Mouse (Mus musculus) kidney, embryonic 16.5 days (tissue): Measurements from ENCODE around the gene Atg4a-ps. TPM values are rescaled to one million over a fixed set of nuclear protein-coding genes. Genes with fewer than 3 reads are reported as not detected.

ENCODE experiments used
- ATAC-seq: fragments of 200-750 bp; cut with Nextera tagmentation; 2 replicates; pipeline ENCODE4 v1.8.0; 2017; ENCODE audit warnings: moderate TSS enrichment; ENCODE audit not compliant: low FRiP score, low TSS enrichment
- H3K27ac ChIP-seq: fragments of 300-500 bp; sonication (generic); 2 replicates; pipeline ENCODE4 v1.5.1; 2014; ENCODE audit warnings: low read length
- H3K27me3 ChIP-seq: fragments of 300-500 bp; sonication (generic); 2 replicates; pipeline ENCODE4 v1.6.1; 2014; ENCODE audit warnings: low read length, control low read depth, mixed read lengths; ENCODE audit not compliant: insufficient read depth
- H3K36me3 ChIP-seq: fragments of 300-500 bp; sonication (generic); 2 replicates; pipeline ENCODE4 v1.6.1; 2014; ENCODE audit warnings: low read length, control low read depth, mixed read lengths; ENCODE audit not compliant: insufficient read depth
- H3K4me1 ChIP-seq: fragments of 300-500 bp; sonication (generic); 2 replicates; pipeline ENCODE4 v1.6.1; 2014; ENCODE audit warnings: low read length, control low read depth, mixed read lengths; ENCODE audit not compliant: insufficient read depth
- H3K4me2 ChIP-seq: fragments of 300-500 bp; sonication (generic); replicated peaks from 2 replicates; pipeline ENCODE4 v1.6.1; 2014; ENCODE audit warnings: low read depth, low read length
- H3K4me3 ChIP-seq: fragments of 300-500 bp; sonication (generic); 2 replicates; pipeline ENCODE4 v1.5.1; 2014; ENCODE audit warnings: mild to moderate bottlenecking, low read length
- H3K9ac ChIP-seq: fragments of 300-500 bp; sonication (generic); replicated peaks from 2 replicates; pipeline ENCODE4 v1.6.1; 2014; ENCODE audit warnings: low read length
- H3K9me3 ChIP-seq: fragments of 300-500 bp; sonication (generic); 2 replicates; pipeline ENCODE4 v1.6.1; 2016; ENCODE audit warnings: low read length, control low read depth
- WGBS: fragments of 180-500 bp; shearing (Covaris S2); extraction: QIAGEN DNeasy Blood & Tissue Kit; methylation state at CpG from one replicate; pipeline ENCODE4 v1.1.7; 2014; 5-methylcytosine and 5-hydroxymethylcytosine counted together
- polyA plus RNA-seq: library from polyadenylated mRNA; unstranded; fragments of >200 nt; fragmentation: Nextera tagmentation; extraction: Ambion mirVana; gene quantifications from 2 replicates; pipeline ENCODE4 v1.2.1, GENCODE M21; 2015

Atg4a-ps gene
- polyA plus RNA-seq, 1 experiment from 2014 or later: 0.15 TPM

- H3K9ac ChIP-seq: no peak overlapping the region
- H3K4me2 ChIP-seq: no peak overlapping the region
- no peak overlapping the region for H3K4me3 ChIP-seq
- H3K27me3 ChIP-seq: no peaks in the 10 kb centered on the region
- H3K4me1 ChIP-seq: no peaks in the 10 kb centered on the region
- ATAC-seq: no peak
- 96% methylated on average over 3 of the region's 3 CpGs for WGBS
- H3K36me3 ChIP-seq: no peaks in the 10 kb centered on the region
- no peak overlapping the region for H3K27ac ChIP-seq
- no peaks in the 10 kb centered on the region for H3K9me3 ChIP-seq
Observed at GRCm38 (mm10) chr3:103663385-103663784, 17.5 kb upstream of the Atg4a-ps start.

DNA sequence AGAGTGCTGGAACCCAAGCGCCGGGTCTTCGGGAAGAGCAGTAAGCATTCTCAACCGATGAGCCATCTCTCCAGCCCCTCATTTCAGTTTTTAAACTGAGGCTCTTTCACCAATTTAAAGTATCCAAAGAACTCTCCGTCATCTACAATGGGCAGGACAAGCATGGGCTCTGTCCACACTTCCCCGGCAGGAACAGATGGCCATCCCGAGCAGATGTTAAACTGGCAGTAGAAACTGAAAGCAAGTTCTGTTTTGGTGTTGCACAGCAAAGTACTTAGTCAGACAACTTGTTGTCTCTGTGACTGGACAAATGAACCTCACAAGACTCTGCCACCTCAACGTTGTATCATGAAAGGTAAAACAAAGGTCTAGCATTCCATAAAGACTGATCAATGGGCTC, 15.8 kb upstream of the Atg4a-ps start:
- Histone ChIP-seq H3K27me3 (no peaks in the 10 kb centered on the region), H3K4me3 (no peak overlapping the region), H3K9ac (no peak overlapping the region), H3K36me3 (no peaks in the 10 kb centered on the region), H3K4me2 (no peak overlapping the region), H3K9me3 (no peaks in the 10 kb centered on the region), H3K27ac (no peak overlapping the region), H3K4me1 (0 out of 2 replicates have a peak, but pooled peaks cover 7% of the 10 kb centered on the region)
- no peak for ATAC-seq
- 84% methylated on average over 8 of the region's 8 CpGs for WGBS

- Histone ChIP-seq H3K27ac (no peak overlapping the region), H3K4me1 (0 out of 2 replicates have a peak, but pooled peaks cover 7% of the 10 kb centered on the region), H3K27me3 (no peaks in the 10 kb centered on the region), H3K9me3 (no peaks in the 10 kb centered on the region), H3K4me2 (no peak overlapping the region), H3K36me3 (no peaks in the 10 kb centered on the region), H3K9ac (no peak overlapping the region), H3K4me3 (no peak overlapping the region)
- no peak for ATAC-seq
- 62% methylated on average over 2 of the region's 2 CpGs for WGBS
Observed at GRCm38 (mm10) chr3:103660012-103660411, 14.1 kb upstream of the Atg4a-ps start.

GRCm38 (mm10) chr3:103650406-103650805, 4.5 kb upstream of the Atg4a-ps start:
- Histone ChIP-seq H3K4me3 (no peak overlapping the region), H3K4me1 (no peaks in the 10 kb centered on the region), H3K27ac (no peak overlapping the region), H3K9ac (no peak overlapping the region), H3K9me3 (no peaks in the 10 kb centered on the region), H3K4me2 (no peak overlapping the region), H3K27me3 (no peaks in the 10 kb centered on the region), H3K36me3 (no peaks in the 10 kb centered on the region)
- ATAC-seq: no peak
- 25% methylated on average over 1 of the region's 1 CpGs for WGBS

- no peak overlapping the region for H3K4me2 ChIP-seq
- no peaks in the 10 kb centered on the region for H3K4me1 ChIP-seq
- 89% methylated on average over 6 of the region's 6 CpGs for WGBS
- H3K36me3 ChIP-seq: no peaks in the 10 kb centered on the region
- ATAC-seq: no peak
- H3K9me3 ChIP-seq: no peaks in the 10 kb centered on the region
- H3K4me3 ChIP-seq: no peak overlapping the region
- no peak overlapping the region for H3K27ac ChIP-seq
- H3K27me3 ChIP-seq: no peaks in the 10 kb centered on the region
- no peak overlapping the region for H3K9ac ChIP-seq
Observed at GRCm38 (mm10) chr3:103649716-103650115, 3.8 kb upstream of the Atg4a-ps start.

DNA sequence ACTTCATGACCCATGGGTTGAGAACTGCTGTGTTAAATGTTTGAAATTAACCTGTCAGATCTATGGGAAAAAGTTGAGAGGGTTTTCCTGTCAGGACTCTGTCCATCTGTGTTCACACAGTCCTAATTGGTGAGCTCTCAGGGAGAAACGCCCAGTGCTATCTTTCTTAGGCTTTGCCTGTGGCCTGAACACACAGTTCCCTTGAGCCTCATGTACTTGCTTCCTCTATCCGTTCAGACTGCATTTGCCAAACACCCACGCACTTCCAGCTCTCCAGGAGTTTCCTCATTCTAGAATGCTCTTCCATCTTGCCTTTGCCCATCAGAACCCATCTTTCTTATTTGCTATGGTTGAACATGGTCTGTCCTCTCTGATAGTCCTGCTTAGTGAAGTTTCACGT, 2.6 kb upstream of the Atg4a-ps start:
- 76% methylated on average over 4 of the region's 4 CpGs for WGBS
- H3K9me3 ChIP-seq: no peaks in the 10 kb centered on the region
- ATAC-seq: no peak
- H3K9ac ChIP-seq: no peak overlapping the region
- H3K36me3 ChIP-seq: no peaks in the 10 kb centered on the region
- no peaks in the 10 kb centered on the region for H3K27me3 ChIP-seq
- no peaks in the 10 kb centered on the region for H3K4me1 ChIP-seq
- no peak overlapping the region for H3K27ac ChIP-seq
- no peak overlapping the region for H3K4me3 ChIP-seq
- H3K4me2 ChIP-seq: no peak overlapping the region

DNA sequence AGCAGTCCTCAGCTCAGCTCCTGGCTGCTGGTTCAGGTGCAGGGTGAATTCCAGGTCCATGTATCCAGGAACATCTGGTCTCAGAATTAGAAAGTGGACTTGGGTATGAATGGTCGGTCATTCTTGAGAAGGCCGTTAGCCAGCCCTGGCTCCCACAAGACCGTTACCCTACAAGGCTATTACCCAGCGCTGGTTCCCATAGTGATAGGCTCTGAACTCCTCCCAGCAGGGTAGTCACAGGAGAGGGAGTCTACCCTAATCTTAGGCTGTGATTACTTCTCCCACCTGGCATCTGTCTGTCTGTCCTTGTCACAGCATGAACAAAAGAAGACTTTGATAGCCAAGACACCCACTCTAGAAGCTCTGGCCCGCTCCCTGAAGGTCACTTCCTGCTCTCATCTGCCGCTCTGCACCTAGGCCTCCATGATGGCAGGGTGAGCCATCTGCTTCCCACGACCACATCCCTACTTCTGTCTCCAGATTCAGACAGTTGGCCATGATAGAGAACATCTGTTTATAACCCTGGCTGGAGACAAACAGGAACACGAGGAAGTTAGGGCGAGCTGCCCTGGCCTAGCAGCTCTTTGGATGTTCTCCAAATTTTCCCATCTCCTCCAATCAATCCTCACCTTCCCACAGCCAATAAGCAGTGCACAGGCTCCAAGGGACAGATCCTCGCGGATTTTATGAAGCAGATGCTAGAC, 1.4 kb upstream of the Atg4a-ps start:
- H3K4me2 ChIP-seq: no peak overlapping the region
- no peak overlapping the region for H3K9ac ChIP-seq
- no peaks in the 10 kb centered on the region for H3K27me3 ChIP-seq
- no peak overlapping the region for H3K4me3 ChIP-seq
- no peaks in the 10 kb centered on the region for H3K36me3 ChIP-seq
- no peak for ATAC-seq
- H3K27ac ChIP-seq: no peak overlapping the region
- WGBS: 67% methylated on average over 11 of the region's 11 CpGs
- H3K4me1 ChIP-seq: no peaks in the 10 kb centered on the region
- H3K9me3 ChIP-seq: no peaks in the 10 kb centered on the region

DNA sequence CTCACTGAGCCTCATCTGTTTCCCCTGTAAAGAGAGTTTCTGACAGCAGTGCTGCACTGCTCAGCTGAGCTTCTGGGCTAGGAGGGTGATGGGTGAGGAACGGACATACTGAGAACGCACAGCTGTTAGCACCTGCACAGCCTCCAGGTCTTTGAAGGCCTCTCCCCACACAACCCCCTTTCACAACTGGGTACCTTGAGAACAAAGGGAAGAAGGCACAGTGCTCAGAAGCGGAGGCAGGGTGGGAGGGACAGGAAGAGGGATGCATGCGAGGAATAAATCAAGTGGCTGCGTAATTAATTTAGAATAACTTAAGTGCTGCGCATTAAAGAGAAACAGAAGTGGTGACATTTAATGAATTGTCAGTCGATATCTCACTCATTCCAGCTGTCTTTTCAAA, 4.6 kb downstream of the Atg4a-ps start:
- 21% methylated on average over 7 of the region's 7 CpGs for WGBS
- Histone ChIP-seq H3K4me3 (no peak overlapping the region), H3K27me3 (peaks cover 3% of the 10 kb centered on the region; the same call in 1 of the 2 replicates), H3K9ac (no peak overlapping the region), H3K36me3 (no peaks in the 10 kb centered on the region), H3K4me2 (no peak overlapping the region), H3K4me1 (no peaks in the 10 kb centered on the region), H3K27ac (no peak overlapping the region), H3K9me3 (no peaks in the 10 kb centered on the region)
- ATAC-seq: peak; percentile 27; the same call in 1 of the 2 replicates

DNA sequence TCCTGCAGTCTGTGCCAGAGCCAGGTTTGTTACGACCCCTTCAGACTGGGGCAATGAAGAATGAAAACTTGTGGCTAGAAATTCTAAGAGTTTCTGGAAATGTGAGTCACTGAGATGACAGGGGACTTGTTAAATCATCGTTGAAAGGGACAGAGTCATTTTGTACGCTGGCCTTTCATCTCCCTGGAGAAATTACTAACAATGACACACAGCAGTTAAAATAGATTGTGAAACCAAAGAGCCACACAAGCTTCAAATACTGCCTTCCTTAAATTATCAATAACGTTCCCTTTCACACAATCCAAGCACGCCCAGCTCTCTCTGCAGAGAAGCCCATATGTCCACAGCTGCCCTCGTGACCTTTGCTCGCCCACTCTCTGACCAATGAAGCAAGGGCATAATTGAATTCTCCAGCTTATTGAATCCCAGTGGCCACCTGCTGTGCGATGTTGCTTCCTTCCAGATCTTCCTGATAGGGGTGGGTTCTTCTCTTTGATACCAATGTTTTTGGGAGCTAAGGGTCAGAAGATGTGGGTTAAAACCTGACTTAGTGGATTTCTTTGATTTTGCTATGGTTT, 5.6 kb downstream of the Atg4a-ps start:
- no peak overlapping the region for H3K4me3 ChIP-seq
- no peaks in the 10 kb centered on the region for H3K4me1 ChIP-seq
- no peak overlapping the region for H3K9ac ChIP-seq
- H3K36me3 ChIP-seq: no peaks in the 10 kb centered on the region
- H3K4me2 ChIP-seq: no peak overlapping the region
- 38% methylated on average over 8 of the region's 8 CpGs for WGBS
- peaks cover 3% of the 10 kb centered on the region; the same call in 1 of the 2 replicates for H3K27me3 ChIP-seq
- no peaks in the 10 kb centered on the region for H3K9me3 ChIP-seq
- H3K27ac ChIP-seq: no peak overlapping the region
- ATAC-seq: no peak

DNA sequence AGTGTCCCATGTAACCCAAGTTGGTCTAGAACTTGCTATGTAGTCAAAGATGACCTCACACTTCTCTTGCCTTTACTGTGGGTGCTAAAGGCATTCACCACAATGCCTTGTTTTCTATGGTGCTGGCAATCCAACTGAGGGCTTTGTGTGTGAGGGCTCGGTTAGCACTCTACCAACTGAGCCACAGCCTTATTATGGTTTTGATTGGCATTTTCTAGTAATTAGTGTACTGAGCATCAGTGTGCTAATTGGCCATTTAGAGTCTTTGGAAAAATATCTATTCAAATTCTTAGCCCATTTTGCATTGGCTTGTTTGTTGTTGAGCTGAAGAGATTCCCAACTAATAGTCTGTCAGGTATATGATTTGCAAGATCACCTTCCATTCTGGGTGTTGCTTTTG, 8.2 kb downstream of the Atg4a-ps start:
- H3K27me3 ChIP-seq: peaks cover 3% of the 10 kb centered on the region; the same call in 1 of the 2 replicates
- H3K36me3 ChIP-seq: no peaks in the 10 kb centered on the region
- H3K27ac ChIP-seq: no peak overlapping the region
- H3K9ac ChIP-seq: no peak overlapping the region
- no peaks in the 10 kb centered on the region for H3K9me3 ChIP-seq
- no peak overlapping the region for H3K4me2 ChIP-seq
- no peak for ATAC-seq
- WGBS: 86% methylated on average over 1 of the region's 1 CpGs
- no peaks in the 10 kb centered on the region for H3K4me1 ChIP-seq
- no peak overlapping the region for H3K4me3 ChIP-seq
